Mouse (Mus musculus) kidney, adult 2 months (tissue): ENCODE data around the gene Tex22.

Experiments used
- CTCF ChIP-seq: fragments of 200-500 bp; conservative IDR thresholded peaks from 2 replicates; pipeline ENCODE4 v1.5.1; 2011; ENCODE audit warnings: low read depth, mild to moderate bottlenecking, control low read depth, low read length, moderate library complexity, mixed read lengths; ENCODE audit not compliant: insufficient read depth, insufficient read length
- POLR2A ChIP-seq: fragments of 200-500 bp; IDR thresholded peaks from one replicate; pipeline ENCODE4 v1.6.1; 2011; ENCODE audit warnings: low read depth, low read length, control low read depth

DNA sequence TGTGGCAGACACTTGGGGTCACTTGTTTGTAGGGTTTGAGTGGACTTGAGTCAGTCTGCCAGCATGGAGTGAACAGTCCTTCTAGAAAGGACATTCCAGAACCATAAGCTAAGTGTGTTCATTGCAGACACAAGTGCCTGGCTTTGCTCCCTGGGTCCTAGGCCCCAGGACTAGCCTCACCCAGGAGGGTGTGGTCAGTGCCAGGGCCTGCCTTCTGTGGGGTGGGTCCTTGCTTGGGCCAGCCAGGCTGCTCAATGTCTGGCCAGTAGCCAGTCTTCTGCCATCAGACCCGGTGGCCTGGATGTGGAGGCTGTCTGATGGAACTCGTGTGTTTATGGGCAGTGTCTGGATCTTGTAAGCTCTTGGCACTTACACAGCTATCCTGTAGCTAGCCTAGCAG, 58.3 kb downstream of the Tex22 start:
- TF ChIP-seq POLR2A, result no peak
- TF ChIP-seq CTCF, result no peak
